Mouse (Mus musculus) MEL (cell line): ENCODE data around the gene Naa38.

Source experiments
- BHLHE40 ChIP-seq: IDR thresholded peaks from 2 replicates; pipeline ENCODE4 v1.6.1; 2012; ENCODE audit warnings: low read depth, mild to moderate bottlenecking, inconsistent platforms, low read length, improper control_type of control experiment, borderline replicate concordance
- CHD2 ChIP-seq: IDR thresholded peaks from 2 replicates; pipeline ENCODE4 v1.6.1; 2011; ENCODE audit warnings: low read length, improper control_type of control experiment
- CTCF ChIP-seq, 3 experiments: IDR thresholded peaks in 2 of 3; conservative IDR thresholded peaks in 1 of 3; 2 replicates each; pipeline ENCODE4 v1.5.1; 2011 to 2012; ENCODE audit warnings: low read length in 3 of 3, low read depth in 2 of 3, mild to moderate bottlenecking in 2 of 3, improper control_type of control experiment in 1 of 3, inconsistent platforms in 1 of 3, mixed read lengths in 1 of 3, moderate library complexity in 1 of 3; ENCODE audit not compliant: control insufficient read depth in 1 of 3, insufficient read depth in 1 of 3, poor library complexity in 1 of 3, severe bottlenecking in 1 of 3
- E2F4 ChIP-seq: IDR thresholded peaks from 2 replicates; pipeline ENCODE4 v1.6.1; 2011; ENCODE audit warnings: low read depth, low read length, improper control_type of control experiment, borderline replicate concordance
- EP300 ChIP-seq, 2 experiments: IDR thresholded peaks; 2 replicates each; pipeline ENCODE4 v1.6.1; 2011; ENCODE audit warnings: improper control_type of control experiment in 2 of 2, low read length in 2 of 2, low read depth in 1 of 2, mild to moderate bottlenecking in 1 of 2
- GATA1 ChIP-seq: IDR thresholded peaks from 2 replicates; pipeline ENCODE4 v1.6.1; 2011; ENCODE audit warnings: low read depth, low read length, improper control_type of control experiment
- HCFC1 ChIP-seq: IDR thresholded peaks from 2 replicates; pipeline ENCODE4 v1.6.1; 2012; ENCODE audit warnings: low read depth, mild to moderate bottlenecking, inconsistent platforms, low read length, improper control_type of control experiment, moderate library complexity
- KAT2A ChIP-seq: conservative IDR thresholded peaks from 2 replicates; pipeline ENCODE4 v1.6.1; 2012; ENCODE audit warnings: low read depth, low read length, improper control_type of control experiment, inconsistent platforms
- MAFK ChIP-seq: IDR thresholded peaks from 2 replicates; pipeline ENCODE4 v1.6.1; 2011; ENCODE audit warnings: low read depth, mild to moderate bottlenecking, low read length, improper control_type of control experiment, borderline replicate concordance
- MEF2A ChIP-seq: IDR thresholded peaks from 2 replicates; pipeline ENCODE4 v1.6.1; 2014; ENCODE audit warnings: low read depth, mild to moderate bottlenecking, inconsistent platforms, low read length, improper control_type of control experiment; ENCODE audit not compliant: poor library complexity, insufficient replicate concordance, severe bottlenecking; ENCODE audit errors: extremely low read depth
- NELFE ChIP-seq: IDR thresholded peaks from 2 replicates; pipeline ENCODE4 v1.6.1; 2011; ENCODE audit warnings: low read depth, low read length, improper control_type of control experiment
- POLR2AphosphoS2 ChIP-seq: IDR thresholded peaks from 2 replicates; pipeline ENCODE4 v1.6.1; 2011; ENCODE audit warnings: low read length, improper control_type of control experiment

- 0 out of 2 replicates have a peak, but pooled peaks have one; percentile 6 for TF ChIP-seq BHLHE40
- no peak for TF ChIP-seq MEF2A
- TF ChIP-seq CTCF (IDR thresholded peaks at IDR 0.05 in 2 of 3, conservative IDR thresholded peaks at IDR 0.05 in 1 of 3; ENCODE audit: control insufficient read depth in 1 of 3, insufficient read depth in 1 of 3, low read depth in 2 of 3, low read length in 3 of 3, poor library complexity in 1 of 3, severe bottlenecking in 1 of 3) = no peak
- no peak for TF ChIP-seq MAFK
- no peak for TF ChIP-seq HCFC1
- TF ChIP-seq E2F4 = no peak
- no peak for TF ChIP-seq POLR2AphosphoS2
- TF ChIP-seq EP300 (IDR thresholded peaks at IDR 0.05; ENCODE audit: low read depth in 1 of 2, low read length in 2 of 2) = no peak
- TF ChIP-seq GATA1 = no peak
- no peak for TF ChIP-seq KAT2A
- TF ChIP-seq CHD2 = no peak
- TF ChIP-seq NELFE = 0 out of 2 replicates have a peak, but pooled peaks have one; percentile 45
Measured at GRCm38 (mm10) chr11:69416921-69417448, 21.7 kb downstream of the Naa38 start.
